Mouse (Mus musculus) limb, embryonic 13.5 days (tissue): ENCODE measurements around the gene Map2k2. TPM values are rescaled to one million over a fixed set of nuclear protein-coding genes. Genes with fewer than 3 reads are reported as not detected.
A peak's percentile ranks its signal among the peaks of the same experiment; 100 is the strongest.
"Not testable (repeated sequence)": the region's sequence is repeated elsewhere in the genome, so short reads cannot be mapped to it uniquely, and the experiment has no call there.

Source experiments
- ATAC-seq: fragments of 200-750 bp; cut with Nextera tagmentation; 2 replicates; pipeline ENCODE4 v1.8.0; 2017; ENCODE audit warnings: low read depth, moderate number of reproducible peaks, moderate TSS enrichment; ENCODE audit not compliant: low FRiP score
- H3K27ac ChIP-seq: fragments of 300-500 bp; sonication (generic); 2 replicates; pipeline ENCODE4 v1.5.1; 2015; ENCODE audit warnings: inconsistent platforms, mild to moderate bottlenecking, moderate library complexity
- H3K27me3 ChIP-seq: fragments of 300-500 bp; sonication (generic); 2 replicates; pipeline ENCODE4 v1.6.1; 2015; ENCODE audit warnings: mild to moderate bottlenecking, inconsistent platforms
- H3K36me3 ChIP-seq: fragments of 300-500 bp; sonication (generic); 2 replicates; pipeline ENCODE4 v1.6.1; 2015; ENCODE audit warnings: inconsistent platforms, mild to moderate bottlenecking, moderate library complexity
- H3K4me1 ChIP-seq: fragments of 300-500 bp; sonication (generic); 2 replicates; pipeline ENCODE4 v1.6.1; 2015; ENCODE audit warnings: inconsistent platforms
- H3K4me2 ChIP-seq: fragments of 300-500 bp; sonication (generic); replicated peaks from 2 replicates; pipeline ENCODE4 v1.6.1; 2015; ENCODE audit warnings: inconsistent platforms, mild to moderate bottlenecking, moderate library complexity
- H3K4me3 ChIP-seq: fragments of 300-500 bp; sonication (generic); 2 replicates; pipeline ENCODE4 v1.5.1; 2015; ENCODE audit warnings: moderate library complexity, mild to moderate bottlenecking, inconsistent platforms
- H3K9ac ChIP-seq: fragments of 300-500 bp; sonication (generic); 2 replicates; pipeline ENCODE4 v1.6.1; 2015; ENCODE audit warnings: mild to moderate bottlenecking, inconsistent platforms
- H3K9me3 ChIP-seq: fragments of 300-500 bp; sonication (generic); 2 replicates; pipeline ENCODE4 v1.6.1; 2016; ENCODE audit warnings: inconsistent platforms
- WGBS: fragments of 180-500 bp; shearing (Covaris S2); methylation state at CpG from one replicate; pipeline ENCODE4 v1.1.7; 2015; 5-methylcytosine and 5-hydroxymethylcytosine counted together
- polyA plus RNA-seq: library from polyadenylated mRNA; unstranded; fragments of >200 nt; fragmentation: Nextera tagmentation; extraction: Ambion mirVana; gene quantifications from 2 replicates; pipeline ENCODE4 v1.2.1, GENCODE M21; 2015

The Map2k2 gene
- polyA plus RNA-seq, 1 experiment from 2014 or later: 192 TPM

- H3K27me3 ChIP-seq, H3K9ac ChIP-seq, H3K27ac ChIP-seq, H3K9me3 ChIP-seq, H3K4me3 ChIP-seq, ATAC-seq: not testable (repeated sequence)
- peaks cover 48% of the 10 kb centered on the region for H3K4me1 ChIP-seq
- H3K4me2 ChIP-seq: peak overlapping the region; percentile 96
- 40% methylated on average over 9 of the region's 14 CpGs for WGBS
- peaks cover 11% of the 10 kb centered on the region; the same call in 1 of the 2 replicates for H3K36me3 ChIP-seq
These were observed 63.7 kb downstream of the Map2k2 start for GRCm38 (mm10) chr10:81169411-81169900.

- Histone ChIP-seq H3K27ac (peak overlapping the region; percentile 84), H3K4me1 (peaks cover 41% of the 10 kb centered on the region), H3K9me3 (no peaks in the 10 kb centered on the region), H3K4me3 (peak overlapping the region; percentile 13), H3K27me3 (no peaks in the 10 kb centered on the region), H3K9ac (peak overlapping the region; percentile 48), H3K36me3 (peaks cover 8% of the 10 kb centered on the region), H3K4me2 (peak overlapping the region; percentile 53)
- ATAC-seq: no peak
- 4% methylated on average over 21 of the region's 21 CpGs for WGBS
These were observed 67.4 kb downstream of the Map2k2 start for GRCm38 (mm10) chr10:81173132-81173531.

- H3K9me3 ChIP-seq: no peaks in the 10 kb centered on the region
- peak overlapping the region; percentile 95 for H3K27ac ChIP-seq
- peaks cover 46% of the 10 kb centered on the region for H3K4me1 ChIP-seq
- 2% methylated on average over 29 of the region's 29 CpGs for WGBS
- no peaks in the 10 kb centered on the region for H3K27me3 ChIP-seq
- peaks cover 24% of the 10 kb centered on the region for H3K36me3 ChIP-seq
- peak overlapping the region; percentile 41 for H3K4me3 ChIP-seq
- peak overlapping the region; percentile 55 for H3K9ac ChIP-seq
- peak; percentile 49; the same call in 1 of the 2 replicates for ATAC-seq
- H3K4me2 ChIP-seq: peak overlapping the region; percentile 65
These were observed 69.1 kb downstream of the Map2k2 start for GRCm38 (mm10) chr10:81174617-81175344.

- Histone ChIP-seq H3K4me2 (peak overlapping the region; percentile 65), H3K4me3 (peak overlapping the region; percentile 41; the same call in 1 of the 2 replicates)
These were observed 69.6 kb downstream of the Map2k2 start for GRCm38 (mm10) chr10:81175345-81175701.

GRCm38 (mm10) chr10:81175936-81176465, 70.3 kb downstream of the Map2k2 start:
- H3K27ac ChIP-seq: peak overlapping the region; percentile 95
- no peaks in the 10 kb centered on the region for H3K27me3 ChIP-seq
- peak; percentile 17 for ATAC-seq
- H3K4me2 ChIP-seq: peak overlapping the region; percentile 92
- peak overlapping the region; percentile 51; the same call in 1 of the 2 replicates for H3K9ac ChIP-seq
- peak overlapping the region; percentile 100 for H3K4me3 ChIP-seq
- WGBS: 3% methylated on average over 13 of the region's 13 CpGs
- H3K9me3 ChIP-seq: no peaks in the 10 kb centered on the region
- peaks cover 54% of the 10 kb centered on the region for H3K4me1 ChIP-seq
- peaks cover 37% of the 10 kb centered on the region for H3K36me3 ChIP-seq

More at GRCm38 (mm10) chr10:81175345-81175701, 69.6 kb downstream of the Map2k2 start:
- peak overlapping the region; percentile 95 for H3K27ac ChIP-seq
- not testable (repeated sequence) for H3K27me3 ChIP-seq, H3K9me3 ChIP-seq, ATAC-seq
- H3K9ac ChIP-seq: peak overlapping the region; percentile 55; the same call in 1 of the 2 replicates
- WGBS: 9% methylated on average over 4 of the region's 4 CpGs
- H3K4me1 ChIP-seq: peaks cover 49% of the 10 kb centered on the region
- peaks cover 30% of the 10 kb centered on the region for H3K36me3 ChIP-seq

- H3K27ac ChIP-seq: peak within 1 kb of the TSS; percentile 95
- peak within 1 kb of the TSS; percentile 92 for H3K4me2 ChIP-seq
- peaks cover 43% of the 10 kb centered on the region for H3K36me3 ChIP-seq
- peak within 1 kb of the TSS; percentile 100 for H3K9ac ChIP-seq
- under 1% methylated on average over 76 of the region's 77 CpGs for WGBS
- H3K9me3 ChIP-seq: no peaks in the 10 kb centered on the region
- no peaks in the 10 kb centered on the region for H3K27me3 ChIP-seq
- H3K4me3 ChIP-seq: peak within 1 kb of the TSS; percentile 100
- peaks cover 60% of the 10 kb centered on the region for H3K4me1 ChIP-seq
- ATAC-seq: peak; percentile 84
These were observed 71.0 kb downstream of the Map2k2 start, which contains the start of gene Eef2 for GRCm38 (mm10) chr10:81176466-81177271. TSS of gene Eef2 (plus strand) at chr10:81176631.

GRCm38 (mm10) chr10:81177491-81177925, 71.8 kb downstream of the Map2k2 start:
- Histone ChIP-seq H3K36me3 (peaks cover 51% of the 10 kb centered on the region), H3K4me1 (peaks cover 68% of the 10 kb centered on the region), H3K27me3 (no peaks in the 10 kb centered on the region), H3K9me3 (no peaks in the 10 kb centered on the region), H3K4me3 (peak overlapping the region; percentile 100), H3K4me2 (peak overlapping the region; percentile 92), H3K27ac (peak overlapping the region; percentile 95), H3K9ac (peak overlapping the region; percentile 100)
- no peak for ATAC-seq
- 18% methylated on average over 16 of the region's 16 CpGs for WGBS

- WGBS: 67% methylated on average over 14 of the region's 14 CpGs
- Histone ChIP-seq H3K9me3 (no peaks in the 10 kb centered on the region), H3K27ac (no peak overlapping the region; the same call in 1 of the 2 replicates)
These were observed 72.4 kb downstream of the Map2k2 start for GRCm38 (mm10) chr10:81177958-81178712.

GRCm38 (mm10) chr10:81178927-81179326, 73.2 kb downstream of the Map2k2 start:
- ATAC-seq: no peak
- Histone ChIP-seq H3K9me3 (no peaks in the 10 kb centered on the region), H3K27me3 (no peaks in the 10 kb centered on the region), H3K4me2 (peak overlapping the region; percentile 92; the same call in 1 of the 2 replicates), H3K4me3 (peak overlapping the region; percentile 100; the same call in 1 of the 2 replicates), H3K9ac (peak overlapping the region; percentile 100), H3K36me3 (peaks cover 52% of the 10 kb centered on the region), H3K27ac (no peak overlapping the region; the same call in 1 of the 2 replicates), H3K4me1 (peaks cover 65% of the 10 kb centered on the region)
- WGBS: 93% methylated on average over 11 of the region's 11 CpGs

More at GRCm38 (mm10) chr10:81177958-81178712, 72.4 kb downstream of the Map2k2 start:
- peak overlapping the region; percentile 92 for H3K4me2 ChIP-seq
- peaks cover 67% of the 10 kb centered on the region for H3K4me1 ChIP-seq
- no peak for ATAC-seq
- H3K9ac ChIP-seq: peak overlapping the region; percentile 100
- no peaks in the 10 kb centered on the region for H3K27me3 ChIP-seq
- peaks cover 51% of the 10 kb centered on the region for H3K36me3 ChIP-seq
- H3K4me3 ChIP-seq: peak overlapping the region; percentile 100

- no peaks in the 10 kb centered on the region for H3K27me3 ChIP-seq
- ATAC-seq: no peak
- no peak overlapping the region for H3K27ac ChIP-seq
- H3K4me1 ChIP-seq: peaks cover 65% of the 10 kb centered on the region
- 92% methylated on average over 32 of the region's 32 CpGs for WGBS
- peak overlapping the region; percentile 100; the same call in 1 of the 2 replicates for H3K4me3 ChIP-seq
- H3K4me2 ChIP-seq: no peak overlapping the region
- H3K9me3 ChIP-seq: no peaks in the 10 kb centered on the region
- peaks cover 60% of the 10 kb centered on the region for H3K36me3 ChIP-seq
- H3K9ac ChIP-seq: peak overlapping the region; percentile 100; the same call in 1 of the 2 replicates
These were observed 74.0 kb downstream of the Map2k2 start for GRCm38 (mm10) chr10:81179451-81180342.
